Mouse (Mus musculus): ENCODE measurements around the gene Tssk1. TPM values are rescaled to one million over a fixed set of nuclear protein-coding genes. Genes with fewer than 3 reads are reported as not detected.

Gene Tssk1
- polyA plus RNA-seq, 1 experiment from 2014 or later = not detected

- peaks cover 50% of the 10 kb centered on the region for H3K36me3 ChIP-seq
- H3K9ac ChIP-seq = no peak overlapping the region
- no peak for ATAC-seq (replicated peaks; ENCODE audit: low FRiP score)
- no peaks in the 10 kb centered on the region for H3K27me3 ChIP-seq
- 79% methylated on average over 4 of the region's 4 CpGs for WGBS
- no peaks in the 10 kb centered on the region for H3K9me3 ChIP-seq (replicated peaks)
- no peak overlapping the region for H3K4me3 ChIP-seq (replicated peaks)
- no peaks in the 10 kb centered on the region for H3K4me1 ChIP-seq
- H3K4me2 ChIP-seq = no peak overlapping the region
- no peak overlapping the region for H3K27ac ChIP-seq
Measured at GRCm38 (mm10) chr16:17875174-17875573, 18.8 kb upstream of the Tssk1 start.

DNA sequence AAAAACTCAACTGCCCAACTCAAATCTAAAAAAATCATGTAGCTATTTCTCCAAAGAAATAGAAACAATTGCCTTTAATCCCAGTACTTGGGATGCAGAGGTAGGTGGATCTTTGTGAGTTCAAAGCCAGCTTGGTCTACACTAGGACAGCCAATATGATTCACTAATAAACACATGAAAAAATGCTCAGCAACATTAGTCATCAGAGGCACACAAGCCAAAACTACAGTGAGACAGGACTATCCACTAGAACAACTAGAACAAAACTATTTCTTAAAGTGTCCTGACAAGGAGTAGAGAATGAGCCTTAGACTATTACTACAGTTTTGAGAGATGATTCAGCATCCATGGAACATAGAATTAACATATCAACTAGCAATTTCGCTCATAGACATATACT, 17.9 kb upstream of the Tssk1 start:
- Histone ChIP-seq H3K27me3 (no peaks in the 10 kb centered on the region), H3K9ac (no peak overlapping the region), H3K36me3 (peaks cover 40% of the 10 kb centered on the region), H3K4me1 (no peaks in the 10 kb centered on the region), H3K4me3 (replicated peaks) (no peak overlapping the region), H3K4me2 (no peak overlapping the region), H3K27ac (no peak overlapping the region), H3K9me3 (replicated peaks) (no peaks in the 10 kb centered on the region)
- no peak for ATAC-seq (replicated peaks; ENCODE audit: low FRiP score)
- 94% methylated on average over 1 of the region's 1 CpGs for WGBS

DNA sequence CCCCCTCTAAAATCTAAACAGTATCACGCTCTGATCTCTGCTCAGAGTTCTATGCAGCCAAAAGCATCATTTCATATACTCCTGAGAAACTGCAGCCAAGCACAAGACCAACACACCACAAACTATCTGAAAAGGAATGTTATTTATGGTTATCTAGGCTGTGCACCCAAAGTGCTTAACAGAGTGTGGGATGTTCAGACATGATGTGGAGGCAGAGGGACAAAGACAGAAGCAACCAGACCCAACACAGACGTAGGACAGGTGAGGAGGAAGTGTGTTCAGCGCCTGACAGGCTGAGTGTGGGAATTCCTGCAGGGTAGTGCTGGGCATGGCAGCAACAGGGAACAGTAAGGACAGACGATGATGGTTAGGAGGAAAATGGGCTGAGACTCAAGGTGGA, 14.5 kb upstream of the Tssk1 start:
- WGBS = 88% methylated on average over 4 of the region's 4 CpGs
- no peak overlapping the region for H3K4me3 ChIP-seq (replicated peaks)
- no peak overlapping the region for H3K9ac ChIP-seq
- H3K36me3 ChIP-seq = peaks cover 29% of the 10 kb centered on the region
- H3K4me2 ChIP-seq = no peak overlapping the region
- no peak for ATAC-seq (replicated peaks; ENCODE audit: low FRiP score)
- peaks cover 4% of the 10 kb centered on the region; the same call in 1 of the 2 replicates for H3K4me1 ChIP-seq
- no peak overlapping the region for H3K27ac ChIP-seq
- H3K9me3 ChIP-seq (replicated peaks) = no peaks in the 10 kb centered on the region
- H3K27me3 ChIP-seq = no peaks in the 10 kb centered on the region

DNA sequence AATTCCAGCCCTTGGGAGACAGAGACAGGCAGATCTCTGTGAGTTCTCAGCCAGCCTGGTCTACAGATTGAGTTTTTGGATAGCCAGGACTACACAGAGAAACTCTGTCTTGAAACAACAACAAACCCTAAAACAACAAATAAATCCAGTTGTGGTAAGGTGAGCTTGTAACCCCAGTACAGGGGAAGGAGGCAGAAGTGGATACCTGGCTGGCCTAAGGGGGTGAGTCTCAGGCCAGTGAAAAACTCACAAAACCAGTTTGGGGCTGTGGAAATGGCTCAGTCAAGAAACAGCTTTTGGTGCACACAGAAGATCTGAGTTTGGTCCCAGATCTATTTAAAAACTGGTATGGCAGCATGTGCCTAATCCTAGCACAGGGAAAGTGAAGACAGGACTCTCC, 11.8 kb upstream of the Tssk1 start:
- Histone ChIP-seq H3K9me3 (replicated peaks) (no peaks in the 10 kb centered on the region), H3K4me1 (peaks cover 4% of the 10 kb centered on the region; the same call in 1 of the 2 replicates), H3K4me3 (replicated peaks) (no peak overlapping the region), H3K27ac (no peak overlapping the region), H3K27me3 (no peaks in the 10 kb centered on the region), H3K4me2 (no peak overlapping the region), H3K36me3 (peaks cover 27% of the 10 kb centered on the region), H3K9ac (no peak overlapping the region)
- ATAC-seq (replicated peaks; ENCODE audit: low FRiP score) = no peak

DNA sequence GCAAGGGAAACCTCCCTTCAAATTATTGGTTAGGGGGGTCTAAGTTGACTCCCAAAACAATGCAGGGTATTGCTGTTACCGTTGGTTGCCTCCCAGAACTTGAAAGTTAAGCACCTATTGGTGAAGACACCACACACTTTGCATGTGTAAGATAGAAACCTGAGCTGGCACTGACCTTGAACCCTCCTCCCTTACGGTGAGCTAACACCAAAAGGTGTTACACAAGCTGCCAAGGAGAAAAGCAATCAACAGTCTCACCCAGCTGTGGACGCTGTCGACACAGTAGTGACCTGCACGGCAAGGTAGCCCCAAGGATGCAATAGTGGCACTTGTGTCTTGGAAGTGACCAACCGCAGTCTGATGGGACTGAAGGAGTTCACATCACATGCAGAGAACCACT, 9.9 kb upstream of the Tssk1 start:
- H3K4me1 ChIP-seq = peaks cover 4% of the 10 kb centered on the region; the same call in 1 of the 2 replicates
- H3K27me3 ChIP-seq = no peaks in the 10 kb centered on the region
- H3K4me3 ChIP-seq (replicated peaks) = no peak overlapping the region
- ATAC-seq (replicated peaks; ENCODE audit: low FRiP score) = no peak
- peaks cover 11% of the 10 kb centered on the region for H3K36me3 ChIP-seq
- H3K27ac ChIP-seq = no peak overlapping the region
- 65% methylated on average over 6 of the region's 6 CpGs for WGBS
- no peak overlapping the region for H3K4me2 ChIP-seq
- no peaks in the 10 kb centered on the region for H3K9me3 ChIP-seq (replicated peaks)
- H3K9ac ChIP-seq = no peak overlapping the region

GRCm38 (mm10) chr16:17889689-17890341, 4.2 kb upstream of the Tssk1 start:
- Histone ChIP-seq H3K9ac (peak overlapping the region; percentile 94), H3K4me1 (peaks cover 21% of the 10 kb centered on the region), H3K4me2 (peak overlapping the region; percentile 82), H3K27ac (no peak overlapping the region), H3K36me3 (no peaks in the 10 kb centered on the region), H3K9me3 (replicated peaks) (no peaks in the 10 kb centered on the region), H3K27me3 (no peaks in the 10 kb centered on the region), H3K4me3 (replicated peaks) (peak overlapping the region; percentile 98)
- no peak for ATAC-seq (replicated peaks; ENCODE audit: low FRiP score)
- WGBS = 82% methylated on average over 6 of the region's 6 CpGs

DNA sequence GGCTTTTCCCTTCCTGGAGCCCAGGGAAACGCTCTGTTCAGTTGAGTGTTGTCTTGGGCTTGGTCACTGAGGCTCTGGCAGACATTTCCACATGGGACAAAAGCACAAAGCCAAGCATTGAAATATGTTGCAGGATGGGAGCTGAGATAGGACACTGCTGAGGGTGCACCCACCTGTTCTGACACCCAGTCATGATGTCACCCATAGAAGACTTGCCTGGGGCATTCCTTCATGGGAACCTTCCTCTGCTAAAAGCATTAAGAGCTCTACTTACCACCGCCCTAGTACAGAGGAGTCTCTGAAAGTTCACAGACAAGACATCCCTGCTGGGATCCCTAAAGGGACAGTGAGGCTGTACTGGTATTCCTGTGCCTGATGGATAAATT, 3.7 kb upstream of the Tssk1 start:
- peak overlapping the region; percentile 94 for H3K9ac ChIP-seq
- no peaks in the 10 kb centered on the region for H3K36me3 ChIP-seq
- ATAC-seq (replicated peaks; ENCODE audit: low FRiP score) = no peak
- H3K4me1 ChIP-seq = peaks cover 21% of the 10 kb centered on the region
- no peaks in the 10 kb centered on the region for H3K9me3 ChIP-seq (replicated peaks)
- no peak overlapping the region for H3K27ac ChIP-seq
- peak overlapping the region; percentile 82 for H3K4me2 ChIP-seq
- peak overlapping the region; percentile 98 for H3K4me3 ChIP-seq (replicated peaks)
- no peaks in the 10 kb centered on the region for H3K27me3 ChIP-seq
- 44% methylated on average over 2 of the region's 2 CpGs for WGBS

- peak overlapping the region; percentile 96 for H3K27ac ChIP-seq
- peak overlapping the region; percentile 94 for H3K9ac ChIP-seq
- under 1% methylated on average over 44 of the region's 44 CpGs for WGBS
- no peaks in the 10 kb centered on the region for H3K9me3 ChIP-seq (replicated peaks)
- no peaks in the 10 kb centered on the region for H3K27me3 ChIP-seq
- peaks cover 21% of the 10 kb centered on the region for H3K4me1 ChIP-seq
- H3K4me2 ChIP-seq = peak overlapping the region; percentile 82
- H3K4me3 ChIP-seq (replicated peaks) = peak overlapping the region; percentile 98
- peak; percentile 75 for ATAC-seq (replicated peaks; ENCODE audit: low FRiP score)
- no peaks in the 10 kb centered on the region for H3K36me3 ChIP-seq
Measured at GRCm38 (mm10) chr16:17890917-17891566, 3.0 kb upstream of the Tssk1 start.

DNA sequence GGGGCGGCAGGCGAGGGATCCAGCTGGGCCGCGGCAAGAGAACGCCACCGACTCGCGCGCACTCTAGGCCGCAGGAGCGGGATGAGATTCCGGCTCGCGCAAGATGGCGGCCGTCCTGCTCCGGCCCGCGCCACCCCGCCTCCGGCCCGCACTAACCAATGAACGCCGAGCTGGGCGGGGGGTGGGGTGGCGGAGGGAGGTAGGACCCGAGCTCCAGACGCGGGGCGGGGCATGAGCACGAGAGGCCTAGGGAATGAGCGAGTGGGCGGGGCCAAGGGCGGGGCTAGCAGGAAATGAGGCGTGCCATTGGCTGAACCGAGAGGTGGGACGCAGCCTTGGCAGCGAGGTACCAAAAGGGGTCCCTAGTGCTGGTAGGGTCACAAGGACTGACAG, 2.5 kb upstream of the Tssk1 start, which contains the start of gene Gm20518:
TSS of gene Gm20518 (minus strand) at position 105 of the 393 bp plus-strand sequence.
- H3K4me1 ChIP-seq = peaks cover 21% of the 10 kb centered on the region
- peak; percentile 98 for ATAC-seq (replicated peaks; ENCODE audit: low FRiP score)
- H3K27me3 ChIP-seq = no peaks in the 10 kb centered on the region
- WGBS = under 1% methylated on average over 29 of the region's 38 CpGs
- H3K4me3 ChIP-seq (replicated peaks) = peak within 1 kb of the TSS; percentile 98
- peak within 1 kb of the TSS; percentile 96 for H3K27ac ChIP-seq
- peak within 1 kb of the TSS; percentile 94 for H3K9ac ChIP-seq
- peak within 1 kb of the TSS; percentile 82 for H3K4me2 ChIP-seq
- H3K9me3 ChIP-seq (replicated peaks) = no peaks in the 10 kb centered on the region
- no peaks in the 10 kb centered on the region for H3K36me3 ChIP-seq

DNA sequence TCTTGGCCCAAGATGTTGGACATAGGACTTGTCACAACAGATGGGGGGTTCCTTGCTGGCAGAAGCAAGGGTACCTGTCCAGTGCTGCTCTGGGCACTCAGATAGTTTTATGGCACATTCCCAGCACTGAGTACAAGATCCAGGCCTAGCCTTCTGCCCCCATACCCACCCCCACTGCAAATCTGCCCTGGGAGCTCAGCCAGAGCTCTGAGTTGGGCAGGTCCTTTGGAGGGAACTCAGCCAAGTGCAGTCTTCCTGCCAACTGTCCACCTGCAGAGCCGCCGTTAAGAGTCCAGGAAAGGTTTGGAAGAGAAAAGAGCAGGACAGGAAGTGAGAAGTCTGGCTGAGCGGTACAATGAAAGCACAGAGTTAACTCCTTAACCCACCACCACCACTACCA, 1.4 kb upstream of the Tssk1 start:
- no peak overlapping the region for H3K9ac ChIP-seq
- ATAC-seq (replicated peaks; ENCODE audit: low FRiP score) = no peak
- H3K36me3 ChIP-seq = no peaks in the 10 kb centered on the region
- H3K9me3 ChIP-seq (replicated peaks) = no peaks in the 10 kb centered on the region
- no peaks in the 10 kb centered on the region for H3K27me3 ChIP-seq
- H3K4me1 ChIP-seq = peaks cover 21% of the 10 kb centered on the region
- no peak overlapping the region for H3K27ac ChIP-seq
- WGBS = 69% methylated on average over 3 of the region's 3 CpGs
- no peak overlapping the region for H3K4me2 ChIP-seq
- H3K4me3 ChIP-seq (replicated peaks) = no peak overlapping the region

- Histone ChIP-seq H3K4me3 (replicated peaks) (no peak overlapping the region), H3K4me1 (peaks cover 6% of the 10 kb centered on the region; the same call in 1 of the 2 replicates), H3K36me3 (peaks cover 32% of the 10 kb centered on the region), H3K27me3 (no peaks in the 10 kb centered on the region), H3K9me3 (replicated peaks) (no peaks in the 10 kb centered on the region), H3K27ac (no peak overlapping the region), H3K9ac (no peak overlapping the region), H3K4me2 (no peak overlapping the region)
- no peak for ATAC-seq (replicated peaks; ENCODE audit: low FRiP score)
Measured at GRCm38 (mm10) chr16:17896091-17896490, 2.1 kb downstream of the Tssk1 start.

GRCm38 (mm10) chr16:17898462-17898861, 4.4 kb downstream of the Tssk1 start, which contains the start of the genes Dgcr2 and Tssk2:
Gene Dgcr2, minus strand, starts transcription at chr16:17898562.
Gene Tssk2, plus strand, starts transcription at chr16:17898637.
- Histone ChIP-seq H3K4me1 (no peaks in the 10 kb centered on the region), H3K9ac (no peak within 1 kb of the TSS), H3K4me3 (replicated peaks) (no peak within 1 kb of the TSS), H3K9me3 (replicated peaks) (no peaks in the 10 kb centered on the region), H3K36me3 (peaks cover 55% of the 10 kb centered on the region), H3K27ac (no peak within 1 kb of the TSS), H3K4me2 (no peak within 1 kb of the TSS), H3K27me3 (no peaks in the 10 kb centered on the region)
- ATAC-seq (replicated peaks; ENCODE audit: low FRiP score) = no peak
- 93% methylated on average over 14 of the region's 14 CpGs for WGBS

All from kidney, embryonic 15.5 days (tissue).